Mouse (Mus musculus) kidney, adult 2 months (tissue): ENCODE measurements at regions not wholly inside any gene's neighbourhood (a gene's known extent, or its start where the extent isn't known, plus 50 kb on each side); places are given as distances from the start of the nearest gene placed in this dataset.

ENCODE experiments used
- CTCF ChIP-seq: fragments of 200-500 bp; conservative IDR thresholded peaks from 2 replicates; pipeline ENCODE4 v1.5.1; 2011; ENCODE audit warnings: low read depth, mild to moderate bottlenecking, control low read depth, low read length, moderate library complexity, mixed read lengths; ENCODE audit not compliant: insufficient read depth, insufficient read length
- POLR2A ChIP-seq: fragments of 200-500 bp; IDR thresholded peaks from one replicate; pipeline ENCODE4 v1.6.1; 2011; ENCODE audit warnings: low read depth, low read length, control low read depth

- TF ChIP-seq POLR2A (no peak), CTCF (no peak)
Measured at GRCm38 (mm10) chr17:10078536-10079319, 240.9 kb downstream of the Qk start.
